Mouse (Mus musculus) heart, adult 10 weeks (tissue): Measurements from ENCODE around the gene Serpini1. TPM values are rescaled to one million over a fixed set of nuclear protein-coding genes. Genes with fewer than 3 reads are reported as not detected.

Source experiments
- polyA plus RNA-seq: library from polyadenylated mRNA; stranded (reverse); fragments of 350-450 nt; fragmentation: Illumina TruSeq; extraction: RNeasy Lipid Tissue Mini Kit (QIAGEN cat#74804); gene quantifications from one replicate; pipeline ENCODE4 v1.2.3, GENCODE M21; 2014; ENCODE audit warnings: low read depth, low replicate concordance

Serpini1 gene
- polyA plus RNA-seq = 3.5 TPM

GRCm38 (mm10) chr3:75557292-75557691, at the start of gene Serpini1:
TSS of gene Serpini1 (plus strand) at chr3:75557547.

GRCm38 (mm10) chr3:75556695-75557291, 554 bp upstream of the Serpini1 start, which contains the start of gene Pdcd10:
TSS of gene Pdcd10 (minus strand) at chr3:75556856.

Other genes starting within 250 kb of the Serpini1 start
- gene Wdr49, start 75.4 kb upstream of the Serpini1 start, polyA plus RNA-seq = not detected
- 27.4 TPM for gene Pdcd10, start 691 bp upstream of the Serpini1 start, polyA plus RNA-seq
- not detected for gene Gm29133, start 190.7 kb downstream of the Serpini1 start, polyA plus RNA-seq